Mouse (Mus musculus): Measurements from ENCODE around the gene Ptprn2.

Ptprn2 gene

GRCm38 (mm10) chr12:117268543-117269172, 783.1 kb downstream of the Ptprn2 start:
- no peak for DNase-seq (ENCODE audit: low read depth)

GRCm38 (mm10) chr12:117269310-117269709, 783.8 kb downstream of the Ptprn2 start:
- DNase-seq (ENCODE audit: low read depth) = no peak

GRCm38 (mm10) chr12:117270199-117270598, 784.7 kb downstream of the Ptprn2 start:
- no peak for DNase-seq (ENCODE audit: low read depth)

- DNase-seq (ENCODE audit: low read depth) = no peak
Observed at GRCm38 (mm10) chr12:117273166-117273565, 787.6 kb downstream of the Ptprn2 start.

GRCm38 (mm10) chr12:117274576-117274975, 789.1 kb downstream of the Ptprn2 start:
- no peak for DNase-seq (ENCODE audit: low read depth)

GRCm38 (mm10) chr12:117280790-117281189, 795.3 kb downstream of the Ptprn2 start:
- no peak for DNase-seq (ENCODE audit: low read depth)

GRCm38 (mm10) chr12:117282659-117283058, 797.1 kb downstream of the Ptprn2 start:
- DNase-seq (ENCODE audit: low read depth) = no peak

GRCm38 (mm10) chr12:117287456-117287855, 801.9 kb downstream of the Ptprn2 start:
- no peak for DNase-seq (ENCODE audit: low read depth)

- DNase-seq (ENCODE audit: low read depth) = no peak
Observed at GRCm38 (mm10) chr12:117291943-117292342, 806.4 kb downstream of the Ptprn2 start.

- no peak for DNase-seq (ENCODE audit: low read depth)
Observed at GRCm38 (mm10) chr12:117296792-117297191, 811.3 kb downstream of the Ptprn2 start.

GRCm38 (mm10) chr12:117299084-117299483, 813.6 kb downstream of the Ptprn2 start:
- DNase-seq (ENCODE audit: low read depth) = no peak

GRCm38 (mm10) chr12:117304751-117305624, 819.5 kb downstream of the Ptprn2 start:
- DNase-seq (ENCODE audit: low read depth) = no peak

GRCm38 (mm10) chr12:117305625-117306105, 820.1 kb downstream of the Ptprn2 start:
- DNase-seq (ENCODE audit: low read depth) = no peak

- no peak for DNase-seq (ENCODE audit: low read depth)
Observed at GRCm38 (mm10) chr12:117312079-117312478, 826.6 kb downstream of the Ptprn2 start.

- DNase-seq (ENCODE audit: low read depth) = no peak
Observed at GRCm38 (mm10) chr12:117314987-117315386, 829.5 kb downstream of the Ptprn2 start.

- no peak for DNase-seq (ENCODE audit: low read depth)
Observed at GRCm38 (mm10) chr12:117315661-117316060, 830.1 kb downstream of the Ptprn2 start.

GRCm38 (mm10) chr12:117318229-117318628, 832.7 kb downstream of the Ptprn2 start:
- DNase-seq (ENCODE audit: low read depth) = no peak

- DNase-seq (ENCODE audit: low read depth) = no peak
Observed at GRCm38 (mm10) chr12:117323017-117323416, 837.5 kb downstream of the Ptprn2 start.
